Mouse (Mus musculus): ENCODE data around the gene Ppy. TPM values are rescaled to one million over a fixed set of nuclear protein-coding genes. Genes with fewer than 3 reads are reported as not detected.
A peak's percentile ranks its signal among the peaks of the same experiment; 100 is the strongest.

Ppy gene
- polyA plus RNA-seq, 1 experiment: not detected

DNA sequence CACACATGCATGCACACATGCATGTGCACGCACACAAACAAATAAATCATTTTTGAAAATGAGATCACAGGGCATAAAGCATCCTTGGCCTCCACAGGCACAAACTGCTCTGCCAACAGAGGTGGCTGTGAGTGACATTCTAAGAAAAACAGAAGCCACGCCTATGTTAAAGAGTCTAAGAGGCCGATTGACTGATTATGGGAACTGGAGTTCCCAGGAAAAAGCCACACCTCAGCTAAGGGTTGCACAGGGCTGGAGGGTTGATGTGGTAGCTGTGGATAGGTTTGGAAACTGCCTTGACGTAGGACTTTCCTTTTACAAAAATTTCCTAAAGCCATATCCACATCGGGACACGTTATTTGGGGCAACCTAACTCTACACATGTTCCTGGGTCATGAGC lies 16.3 kb upstream of the Ppy start:
- Histone ChIP-seq H3K9me3 (replicated peaks; ENCODE audit: control insufficient read depth, insufficient read depth, low read length, poor library complexity, severe bottlenecking) (no peaks in the 10 kb centered on the region), H3K4me3 (ENCODE audit: low read depth, low read length) (no peak overlapping the region), H3K27me3 (ENCODE audit: control insufficient read depth, insufficient read depth, low read length, poor library complexity, severe bottlenecking) (no peaks in the 10 kb centered on the region), H3K27ac (ENCODE audit: insufficient read depth, low read length) (no peak overlapping the region), H3K9ac (ENCODE audit: low read depth, poor library complexity, severe bottlenecking) (no peak overlapping the region), H3K36me3 (ENCODE audit: control insufficient read depth, insufficient read depth, low read length, poor library complexity, severe bottlenecking) (no peaks in the 10 kb centered on the region), H3K4me1 (ENCODE audit: control insufficient read depth, insufficient read depth, low read length) (no peaks in the 10 kb centered on the region)
- no peak for TF ChIP-seq POLR2A (IDR thresholded peaks at IDR 0.05; ENCODE audit: insufficient read depth, low read length)
- no peak for TF ChIP-seq EP300 (IDR thresholded peaks at IDR 0.05; ENCODE audit: insufficient read depth, low read depth, low read length)
- TF ChIP-seq CTCF (IDR thresholded peaks at IDR 0.05; ENCODE audit: low read depth, low read length): no peak

DNA sequence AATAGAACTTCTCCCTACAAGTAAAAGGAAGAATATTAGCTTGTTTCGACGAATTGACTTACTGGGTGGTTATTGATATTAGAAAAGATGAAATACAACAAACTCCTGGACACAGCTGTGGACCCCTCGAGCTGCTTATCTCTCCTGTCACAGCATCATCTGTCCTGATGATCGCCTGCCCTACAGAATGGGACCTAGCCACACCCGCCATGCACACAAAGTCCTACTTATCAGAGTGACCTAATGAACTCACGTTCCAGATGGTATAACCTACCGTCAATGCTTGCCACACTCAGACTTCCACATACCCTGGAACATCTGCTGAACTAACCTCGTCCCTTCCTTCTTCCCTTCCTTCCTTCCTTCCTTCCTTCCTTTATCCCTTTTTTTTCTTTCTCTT lies 15.1 kb upstream of the Ppy start:
- TF ChIP-seq CTCF (IDR thresholded peaks at IDR 0.05; ENCODE audit: low read depth, low read length): no peak
- no peak for TF ChIP-seq POLR2A (IDR thresholded peaks at IDR 0.05; ENCODE audit: insufficient read depth, low read length)
- Histone ChIP-seq H3K4me3 (ENCODE audit: low read depth, low read length) (no peak overlapping the region), H3K36me3 (ENCODE audit: control insufficient read depth, insufficient read depth, low read length, poor library complexity, severe bottlenecking) (no peaks in the 10 kb centered on the region), H3K4me1 (ENCODE audit: control insufficient read depth, insufficient read depth, low read length) (no peaks in the 10 kb centered on the region), H3K9me3 (replicated peaks; ENCODE audit: control insufficient read depth, insufficient read depth, low read length, poor library complexity, severe bottlenecking) (no peaks in the 10 kb centered on the region), H3K9ac (ENCODE audit: low read depth, poor library complexity, severe bottlenecking) (no peak overlapping the region), H3K27ac (ENCODE audit: insufficient read depth, low read length) (no peak overlapping the region), H3K27me3 (ENCODE audit: control insufficient read depth, insufficient read depth, low read length, poor library complexity, severe bottlenecking) (no peaks in the 10 kb centered on the region)

DNA sequence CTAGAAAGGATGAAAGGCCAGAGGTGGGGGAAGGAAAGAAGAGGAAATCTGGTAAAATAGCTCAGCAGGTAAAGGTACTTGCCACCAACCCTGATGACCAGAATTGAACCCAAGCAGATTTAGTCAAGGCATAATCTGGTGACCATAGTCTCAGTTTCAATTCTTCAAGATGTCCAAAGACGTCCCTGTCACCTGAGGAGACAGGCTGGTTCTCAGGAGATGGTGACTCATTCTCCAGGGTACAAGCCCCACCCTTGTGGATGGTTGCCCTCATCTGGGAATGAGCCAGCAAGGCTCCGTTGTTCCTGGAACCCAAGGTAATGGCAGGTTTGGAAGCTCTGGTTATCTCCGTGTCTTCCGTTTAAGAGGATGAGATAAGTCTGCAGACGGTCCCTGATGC lies 10.5 kb upstream of the Ppy start:
- no peaks in the 10 kb centered on the region for H3K9me3 ChIP-seq (replicated peaks; ENCODE audit: control insufficient read depth, insufficient read depth, low read length, poor library complexity, severe bottlenecking)
- TF ChIP-seq CTCF (IDR thresholded peaks at IDR 0.05; ENCODE audit: low read depth, low read length): no peak
- TF ChIP-seq EP300 (IDR thresholded peaks at IDR 0.05; ENCODE audit: insufficient read depth, low read depth, low read length): no peak
- no peak for TF ChIP-seq POLR2A (IDR thresholded peaks at IDR 0.05; ENCODE audit: insufficient read depth, low read length)
- no peaks in the 10 kb centered on the region for H3K27me3 ChIP-seq (ENCODE audit: control insufficient read depth, insufficient read depth, low read length, poor library complexity, severe bottlenecking)
- H3K4me3 ChIP-seq (ENCODE audit: low read depth, low read length): no peak overlapping the region
- H3K4me1 ChIP-seq (ENCODE audit: control insufficient read depth, insufficient read depth, low read length): no peaks in the 10 kb centered on the region
- no peaks in the 10 kb centered on the region for H3K36me3 ChIP-seq (ENCODE audit: control insufficient read depth, insufficient read depth, low read length, poor library complexity, severe bottlenecking)
- no peak overlapping the region for H3K9ac ChIP-seq (ENCODE audit: low read depth, poor library complexity, severe bottlenecking)
- H3K27ac ChIP-seq (ENCODE audit: insufficient read depth, low read length): no peak overlapping the region

GRCm38 (mm10) chr11:102107732-102108131 lies 6.6 kb upstream of the Ppy start, which contains the start of gene Pyy:
Gene Pyy, minus strand, starts transcription at chr11:102107832.
- Histone ChIP-seq H3K9me3 (replicated peaks; ENCODE audit: control insufficient read depth, insufficient read depth, low read length, poor library complexity, severe bottlenecking) (no peaks in the 10 kb centered on the region), H3K27ac (ENCODE audit: insufficient read depth, low read length) (no peak within 1 kb of the TSS), H3K36me3 (ENCODE audit: control insufficient read depth, insufficient read depth, low read length, poor library complexity, severe bottlenecking) (no peaks in the 10 kb centered on the region), H3K27me3 (ENCODE audit: control insufficient read depth, insufficient read depth, low read length, poor library complexity, severe bottlenecking) (no peaks in the 10 kb centered on the region), H3K4me3 (ENCODE audit: low read depth, low read length) (peak within 1 kb of the TSS; percentile 37), H3K9ac (ENCODE audit: low read depth, poor library complexity, severe bottlenecking) (0 out of 2 replicates have a peak within 1 kb of the TSS, but pooled peaks have one; percentile 15), H3K4me1 (ENCODE audit: control insufficient read depth, insufficient read depth, low read length) (no peaks in the 10 kb centered on the region)
- TF ChIP-seq EP300 (IDR thresholded peaks at IDR 0.05; ENCODE audit: insufficient read depth, low read depth, low read length) (no peak), CTCF (IDR thresholded peaks at IDR 0.05; ENCODE audit: low read depth, low read length) (no peak), POLR2A (IDR thresholded peaks at IDR 0.05; ENCODE audit: insufficient read depth, low read length) (no peak)

- H3K4me3 ChIP-seq (ENCODE audit: low read depth, low read length): peak overlapping the region; percentile 37
These were observed 5.8 kb upstream of the Ppy start for GRCm38 (mm10) chr11:102106911-102107310.

GRCm38 (mm10) chr11:102102485-102103258 lies 1.6 kb upstream of the Ppy start:
- Histone ChIP-seq H3K9ac (ENCODE audit: low read depth, poor library complexity, severe bottlenecking) (no peak overlapping the region), H3K27me3 (ENCODE audit: control insufficient read depth, insufficient read depth, low read length, poor library complexity, severe bottlenecking) (no peaks in the 10 kb centered on the region), H3K36me3 (ENCODE audit: control insufficient read depth, insufficient read depth, low read length, poor library complexity, severe bottlenecking) (no peaks in the 10 kb centered on the region), H3K9me3 (replicated peaks; ENCODE audit: control insufficient read depth, insufficient read depth, low read length, poor library complexity, severe bottlenecking) (no peaks in the 10 kb centered on the region), H3K27ac (ENCODE audit: insufficient read depth, low read length) (no peak overlapping the region), H3K4me1 (ENCODE audit: control insufficient read depth, insufficient read depth, low read length) (no peaks in the 10 kb centered on the region), H3K4me3 (ENCODE audit: low read depth, low read length) (no peak overlapping the region)
- TF ChIP-seq EP300 (IDR thresholded peaks at IDR 0.05; ENCODE audit: insufficient read depth, low read depth, low read length): no peak
- TF ChIP-seq CTCF (IDR thresholded peaks at IDR 0.05; ENCODE audit: low read depth, low read length): peak; percentile 73

More at GRCm38 (mm10) chr11:102106911-102107310, 5.8 kb upstream of the Ppy start:
- 0 out of 2 replicates have a peak overlapping the region, but pooled peaks have one; percentile 15 for H3K9ac ChIP-seq (ENCODE audit: low read depth, poor library complexity, severe bottlenecking)
- no peaks in the 10 kb centered on the region for H3K4me1 ChIP-seq (ENCODE audit: control insufficient read depth, insufficient read depth, low read length)
- no peaks in the 10 kb centered on the region for H3K27me3 ChIP-seq (ENCODE audit: control insufficient read depth, insufficient read depth, low read length, poor library complexity, severe bottlenecking)
- H3K27ac ChIP-seq (ENCODE audit: insufficient read depth, low read length): no peak overlapping the region
- TF ChIP-seq POLR2A (IDR thresholded peaks at IDR 0.05; ENCODE audit: insufficient read depth, low read length) (no peak), EP300 (IDR thresholded peaks at IDR 0.05; ENCODE audit: insufficient read depth, low read depth, low read length) (no peak), CTCF (IDR thresholded peaks at IDR 0.05; ENCODE audit: low read depth, low read length) (no peak)
- H3K9me3 ChIP-seq (replicated peaks; ENCODE audit: control insufficient read depth, insufficient read depth, low read length, poor library complexity, severe bottlenecking): no peaks in the 10 kb centered on the region
- H3K36me3 ChIP-seq (ENCODE audit: control insufficient read depth, insufficient read depth, low read length, poor library complexity, severe bottlenecking): no peaks in the 10 kb centered on the region

All from ES-Bruce4 (cell line).